Mouse (Mus musculus): ENCODE measurements around the gene Fli1.

- TF ChIP-seq MYOG (IDR thresholded peaks at IDR 0.05; ENCODE audit: control insufficient read depth in 1 of 3, insufficient read depth in 1 of 3, insufficient read length in 2 of 3, low read depth in 2 of 3) (no peak), MAX (IDR thresholded peaks at IDR 0.05; ENCODE audit: low read depth) (no peak), SRF (IDR thresholded peaks at IDR 0.05; ENCODE audit: control insufficient read depth, insufficient read length, low read depth) (no peak), POLR2A (IDR thresholded peaks at IDR 0.05; ENCODE audit: insufficient read length, low read depth) (no peak), CEBPB (IDR thresholded peaks at IDR 0.05; ENCODE audit: insufficient read depth, poor library complexity, severe bottlenecking) (no peak), TCF12 (IDR thresholded peaks at IDR 0.05; ENCODE audit: insufficient read depth, poor library complexity, severe bottlenecking) (no peak), MYOD1 (IDR thresholded peaks at IDR 0.05; ENCODE audit: control insufficient read depth in 1 of 3, insufficient read length in 2 of 3, low read depth in 2 of 3) (no peak), USF1 (IDR thresholded peaks at IDR 0.05; ENCODE audit: low read depth) (no peak), POLR2AphosphoS2 (IDR thresholded peaks at IDR 0.05; ENCODE audit: insufficient read length, low read depth) (no peak), E2F4 (IDR thresholded peaks at IDR 0.05; ENCODE audit: insufficient read depth) (no peak), REST (IDR thresholded peaks at IDR 0.05; ENCODE audit: insufficient read depth, insufficient read length) (no peak), TCF3 (IDR thresholded peaks at IDR 0.05; ENCODE audit: insufficient read length, low read depth) (no peak)
Measured at GRCm38 (mm10) chr9:32589900-32590299, 47.2 kb upstream of the Fli1 start.

All from myocyte (in vitro differentiated cells).